Mouse (Mus musculus) T-cell, adult 2 months (primary cell): ENCODE results near the gene Gls.

Source experiments
- DNase-seq: peaks from one replicate; pipeline ENCODE4 v3.0.0; 2022; ENCODE audit warnings: low spot score

Gene Gls

GRCm38 (mm10) chr1:52158040-52158439 is 75.0 kb downstream of the Gls start:
- DNase-seq, result no peak

- DNase-seq, result no peak
These were observed 76.7 kb downstream of the Gls start for GRCm38 (mm10) chr1:52156351-52156750.

- DNase-seq, result no peak
These were observed 78.1 kb downstream of the Gls start for GRCm38 (mm10) chr1:52154890-52155289.

- DNase-seq, result no peak
These were observed 80.1 kb downstream of the Gls start for GRCm38 (mm10) chr1:52152936-52153335.

- DNase-seq, result no peak
These were observed 80.7 kb downstream of the Gls start for GRCm38 (mm10) chr1:52152369-52152768.

GRCm38 (mm10) chr1:52151166-52151565 is 81.9 kb downstream of the Gls start:
- DNase-seq, result no peak

- DNase-seq, result peak; percentile 13
These were observed 82.4 kb downstream of the Gls start for GRCm38 (mm10) chr1:52150676-52151075.

GRCm38 (mm10) chr1:52149934-52150346 is 83.1 kb downstream of the Gls start:
- DNase-seq, result peak; percentile 23

- DNase-seq, result no peak
These were observed 84.3 kb downstream of the Gls start for GRCm38 (mm10) chr1:52148696-52149095.

- DNase-seq, result no peak
These were observed 84.9 kb downstream of the Gls start for GRCm38 (mm10) chr1:52148178-52148577.

- DNase-seq, result no peak
These were observed 85.6 kb downstream of the Gls start for GRCm38 (mm10) chr1:52147431-52147830.

GRCm38 (mm10) chr1:52146214-52146970 is 86.6 kb downstream of the Gls start:
- DNase-seq, result peak; percentile 38

- DNase-seq, result no peak
These were observed 88.1 kb downstream of the Gls start for GRCm38 (mm10) chr1:52144907-52145306.

GRCm38 (mm10) chr1:52143596-52144156 is 89.4 kb downstream of the Gls start:
- DNase-seq, result no peak

- DNase-seq, result no peak
These were observed 89.8 kb downstream of the Gls start for GRCm38 (mm10) chr1:52143191-52143590.

- DNase-seq, result no peak
These were observed 90.9 kb downstream of the Gls start for GRCm38 (mm10) chr1:52142117-52142516.

GRCm38 (mm10) chr1:52141482-52141881 is 91.5 kb downstream of the Gls start:
- DNase-seq, result no peak

- no peak for DNase-seq
These were observed 92.5 kb downstream of the Gls start for GRCm38 (mm10) chr1:52140534-52140933.

GRCm38 (mm10) chr1:52137292-52137691 is 95.7 kb downstream of the Gls start:
- DNase-seq, result no peak

GRCm38 (mm10) chr1:52133254-52133653 is 99.8 kb downstream of the Gls start:
- no peak for DNase-seq

GRCm38 (mm10) chr1:52131787-52132377 is 101.2 kb downstream of the Gls start:
- no peak for DNase-seq

- DNase-seq, result no peak
These were observed 103.2 kb downstream of the Gls start for GRCm38 (mm10) chr1:52129794-52130193.

- DNase-seq, result no peak
These were observed 105.7 kb downstream of the Gls start for GRCm38 (mm10) chr1:52127350-52127749.
